Mouse (Mus musculus) heart, postnatal 25 days (tissue): ENCODE data around the gene Glo1. TPM values are rescaled to one million over a fixed set of nuclear protein-coding genes. Genes with fewer than 3 reads are reported as not detected.
"Not testable (repeated sequence)": the region's sequence is repeated elsewhere in the genome, so short reads cannot be mapped to it uniquely, and the experiment has no call there.

Experiments used
- DNase-seq: peaks from one replicate; pipeline ENCODE4 v3.0.0; 2022; ENCODE audit warnings: low spot score
- intact Hi-C: fragments of 180-260 bp; cut with DNase I; formaldehyde crosslinking; loops from one replicate; pipeline ENCODE4 v1.15.1; 2025
- total RNA-seq, 2 experiments: library from RNA; stranded (reverse); gene quantifications; 2 replicates each; pipeline ENCODE4 v1.2.3; 2021

The Glo1 gene
- total RNA-seq, result 100 to 1,000 TPM; 141 to 164 TPM

DNA sequence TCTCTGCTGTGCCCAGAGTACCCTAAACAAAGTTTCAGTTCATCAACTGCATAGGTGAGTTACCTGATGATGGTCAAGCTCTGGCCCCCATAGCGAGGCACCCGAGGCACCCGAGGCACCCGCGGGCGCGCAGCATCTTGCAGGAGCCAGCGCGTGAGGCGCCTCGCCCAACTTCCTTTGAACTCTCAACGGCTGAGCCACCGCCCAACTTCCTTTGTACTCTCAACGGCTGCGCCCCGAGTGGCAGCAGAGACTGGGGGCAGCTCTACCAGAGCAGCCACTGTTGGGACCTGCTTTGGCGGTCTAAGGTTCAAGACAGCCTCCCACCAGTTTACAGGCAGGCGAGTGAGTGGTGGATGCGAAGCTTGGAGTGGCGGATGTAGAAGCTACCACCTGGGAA, at the start of gene Glo1:
TSS of gene Glo1 (minus strand) at position 153 of the 400 bp plus-strand sequence.
- intact Hi-C loops, result not testable (repeated sequence)

DNA sequence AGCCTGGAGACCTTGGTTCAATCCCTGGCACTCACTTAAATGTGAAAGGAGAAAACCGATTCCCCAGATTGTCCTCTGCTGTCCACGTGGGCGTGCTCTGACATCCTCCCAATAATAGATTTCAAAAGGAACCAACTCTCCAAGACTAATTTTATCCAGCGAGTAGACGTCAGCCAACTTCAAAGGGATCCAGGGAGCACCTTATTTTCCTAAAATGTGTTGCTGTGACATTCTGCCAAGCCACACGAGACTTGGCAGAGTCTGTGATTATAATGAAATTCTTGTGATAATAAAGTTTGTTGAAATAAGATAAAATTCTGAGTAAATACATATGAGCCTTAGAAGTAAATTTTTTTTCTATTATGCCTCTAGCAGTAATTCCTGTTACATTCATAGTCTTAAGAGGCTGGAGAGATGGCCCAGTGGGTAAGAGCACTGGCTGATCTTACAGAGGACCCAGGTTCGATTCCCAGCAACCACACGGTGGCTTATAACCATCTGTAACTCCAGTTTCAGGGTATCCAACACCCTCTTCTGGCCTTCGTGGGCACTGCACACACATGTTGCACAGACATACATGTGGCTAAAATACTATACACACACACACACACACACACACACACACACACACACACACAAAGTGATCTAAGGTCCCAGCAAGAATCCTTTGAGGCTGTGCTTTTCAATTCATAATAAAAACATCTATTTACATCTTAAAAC, 48.5 kb upstream of the Glo1 start:
- DNase-seq, result no peak
- intact Hi-C loops, result no loop called here

More for the DNA sequence above, at the start of gene Glo1:
- not testable (repeated sequence) for DNase-seq

DNA sequence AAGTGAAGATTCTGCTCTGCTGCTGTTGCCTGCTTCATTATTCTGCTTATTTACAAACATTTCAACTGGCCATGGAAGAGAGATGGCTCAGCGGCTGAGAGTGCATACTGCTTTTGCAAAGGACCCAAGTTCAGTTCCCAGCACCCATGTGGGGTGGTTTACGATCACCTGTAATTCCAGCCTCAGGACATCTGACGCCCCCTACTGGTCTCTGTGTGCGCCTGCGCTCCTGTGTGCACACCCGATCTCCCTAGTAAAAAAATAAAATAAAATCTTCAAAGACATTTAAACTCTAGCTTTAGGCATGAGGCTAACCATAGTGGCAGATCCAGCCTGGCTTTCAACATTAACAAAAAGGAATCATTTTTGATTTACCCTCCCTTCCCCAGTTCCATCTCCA, 46.4 kb upstream of the Glo1 start:
- DNase-seq, result no peak
- intact Hi-C loops, result no loop called here

DNA sequence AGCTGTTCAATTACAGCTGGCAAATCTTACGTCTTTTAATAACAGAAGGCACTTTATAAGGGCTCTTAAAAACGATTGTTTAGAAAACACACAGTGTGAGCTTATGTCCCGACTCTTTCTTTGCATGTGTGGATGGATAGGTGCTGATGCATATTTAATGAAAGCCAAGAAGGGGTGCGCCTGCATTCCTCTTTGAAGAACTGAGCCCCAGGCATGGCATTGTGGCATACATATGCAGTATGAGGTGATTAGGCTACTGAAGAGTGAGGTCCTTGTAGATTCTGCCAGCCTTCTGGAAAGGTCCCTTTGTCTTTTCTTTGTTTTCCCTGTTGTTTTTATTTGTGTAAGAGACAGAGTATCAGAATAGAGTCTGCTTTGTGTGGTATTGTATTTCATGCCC, 45.9 kb upstream of the Glo1 start:
- intact Hi-C loops, result no loop called here
- no peak for DNase-seq

DNA sequence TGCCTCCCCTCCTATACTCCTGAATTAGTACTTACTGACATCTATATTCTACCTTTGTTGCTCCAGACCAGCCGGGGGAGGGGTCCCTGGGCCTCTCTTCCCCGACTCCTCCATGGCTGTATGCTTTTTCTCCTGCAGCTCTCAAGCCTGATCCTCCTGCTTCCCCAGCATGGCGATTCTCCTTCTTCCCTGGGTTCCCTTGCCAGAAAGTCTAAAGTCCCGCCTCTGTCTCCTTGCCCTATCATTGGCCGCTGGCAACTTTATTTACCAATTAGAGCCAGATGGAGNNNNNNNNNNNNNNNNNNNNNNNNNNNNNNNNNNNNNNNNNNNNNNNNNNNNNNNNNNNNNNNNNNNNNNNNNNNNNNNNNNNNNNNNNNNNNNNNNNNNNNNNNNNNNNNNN, 38.2 kb upstream of the Glo1 start:
- no peak for DNase-seq
- intact Hi-C loops, result no loop called here

DNA sequence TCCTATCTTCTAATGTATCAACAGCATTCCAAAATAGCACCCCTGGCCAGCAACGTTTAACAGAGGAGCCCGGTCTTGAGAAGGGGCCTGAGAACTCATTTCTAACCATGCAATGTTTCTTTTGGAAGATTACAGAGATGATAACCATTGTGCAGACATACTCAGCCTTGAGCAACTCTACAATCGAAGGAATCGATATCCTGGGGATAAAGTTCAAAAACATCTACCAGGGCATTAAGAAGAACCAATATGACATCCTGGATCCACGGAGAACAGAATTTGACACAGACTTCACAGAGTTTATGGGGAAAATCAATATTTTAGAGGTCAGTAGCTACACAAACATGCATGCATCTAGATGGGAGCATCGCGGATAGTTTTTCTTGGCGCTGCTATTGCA, 36.5 kb upstream of the Glo1 start:
- intact Hi-C loops, result no loop called here
- no peak for DNase-seq

DNA sequence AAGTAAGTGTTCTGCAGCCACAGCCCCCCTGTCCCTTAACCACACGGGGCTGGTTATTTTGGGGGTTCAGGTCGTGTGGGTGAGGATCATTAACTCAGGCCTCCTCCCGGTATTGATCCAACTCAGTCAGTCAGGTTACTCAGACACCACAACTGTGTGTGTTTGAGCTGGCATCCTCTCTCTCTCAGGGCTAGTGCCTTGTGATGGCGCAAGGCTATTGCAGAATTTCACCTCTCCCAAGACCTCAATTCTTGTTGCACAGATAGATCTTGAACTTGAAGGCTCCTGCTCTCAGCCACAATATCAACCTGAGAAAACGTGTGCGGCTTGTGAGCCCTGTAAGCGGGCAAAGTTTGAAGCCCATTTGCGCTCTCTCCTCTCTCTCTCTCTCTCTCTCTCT, 35.5 kb upstream of the Glo1 start:
- no peak for DNase-seq
- intact Hi-C loops, result no loop called here

DNA sequence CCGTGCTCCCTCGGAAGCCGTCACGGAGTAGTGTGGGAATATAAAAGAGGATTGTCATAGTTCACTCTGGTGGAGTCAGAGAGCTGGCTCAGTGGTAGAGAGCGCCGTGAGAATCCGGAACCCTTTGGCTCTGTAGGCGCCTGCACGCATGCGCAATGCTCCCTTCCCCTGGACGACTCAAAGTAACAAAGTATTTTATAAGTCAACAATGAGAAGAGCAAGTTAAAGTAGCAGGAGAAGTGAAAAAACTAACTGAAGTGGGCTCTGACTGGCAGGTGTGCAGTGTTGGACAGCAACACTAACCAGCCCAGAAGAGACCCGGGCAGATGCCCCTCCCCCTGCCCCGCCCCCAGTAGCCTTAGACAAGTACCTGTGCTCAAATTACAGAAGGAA, 31.5 kb upstream of the Glo1 start:
- DNase-seq, result no peak
- intact Hi-C loops, result no loop called here

DNA sequence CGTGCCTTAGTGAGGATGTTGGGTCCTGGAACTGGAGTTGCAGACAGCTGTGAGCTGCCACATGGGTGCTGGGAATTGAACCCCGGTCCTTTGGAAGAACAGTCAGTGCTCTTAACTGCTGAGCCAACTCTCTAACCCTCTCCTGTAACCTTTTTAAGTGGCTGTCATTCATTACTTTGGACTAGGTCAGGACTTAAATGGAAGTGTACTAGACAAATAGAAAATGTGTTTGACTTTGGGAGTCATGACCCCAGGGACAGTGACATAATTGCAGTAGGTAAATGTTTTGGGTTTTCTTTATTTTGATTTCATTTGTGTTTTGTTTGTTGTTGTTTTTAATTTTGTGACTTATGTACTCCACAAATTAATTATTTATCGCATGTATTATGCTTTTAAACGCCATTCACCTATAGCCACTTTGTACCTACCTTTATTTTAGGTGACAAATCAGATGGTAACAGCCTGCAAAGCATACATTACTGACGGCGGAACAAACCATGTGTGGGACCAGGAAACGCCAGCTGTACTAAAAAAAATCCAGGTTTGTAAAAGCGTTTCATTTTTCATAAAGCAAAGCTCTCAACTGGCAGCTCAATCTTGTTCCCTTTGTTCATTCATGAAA, 31.0 kb upstream of the Glo1 start:
- DNase-seq, result no peak
- intact Hi-C loops, result no loop called here

DNA sequence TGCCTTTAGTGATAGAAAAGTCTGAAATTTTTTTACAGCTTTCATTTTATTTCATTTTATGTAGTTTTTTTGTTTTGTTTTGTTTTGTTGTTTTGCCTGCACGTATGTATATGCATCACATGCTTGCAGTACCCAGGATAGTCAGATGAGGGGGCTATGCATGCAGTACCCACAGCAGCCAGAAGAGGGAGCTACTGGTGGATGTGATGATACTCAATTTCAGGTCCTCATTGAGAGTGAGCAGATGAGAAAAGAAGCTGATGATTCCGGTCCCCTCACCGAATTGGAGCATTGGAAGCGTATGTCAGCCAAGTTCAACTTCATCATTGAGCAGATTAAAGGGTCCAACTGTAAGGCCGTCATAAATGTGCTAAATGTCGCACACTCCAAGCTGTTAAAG, 26.3 kb upstream of the Glo1 start:
- intact Hi-C loops, result no loop called here
- DNase-seq, result no peak

DNA sequence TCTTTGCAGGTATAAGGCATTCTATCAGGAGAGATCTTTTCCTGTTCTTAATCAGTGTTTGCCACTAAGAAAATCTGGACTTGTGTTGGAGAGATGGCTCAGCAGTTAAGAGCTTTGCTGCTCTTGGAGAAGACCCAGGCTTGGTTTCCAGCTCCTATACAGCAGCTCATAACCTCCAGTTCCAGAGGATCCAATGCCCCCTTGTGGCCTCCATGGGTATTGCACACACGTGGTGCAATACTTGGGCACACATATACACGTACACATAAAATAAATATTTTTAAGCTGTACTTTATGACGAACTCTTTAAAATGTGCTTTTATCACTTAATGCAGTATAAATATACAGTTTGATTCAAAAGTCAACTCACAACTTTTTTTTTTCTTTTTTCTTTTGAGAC, 22.1 kb upstream of the Glo1 start:
- intact Hi-C loops, result no loop called here
- DNase-seq, result no peak

DNA sequence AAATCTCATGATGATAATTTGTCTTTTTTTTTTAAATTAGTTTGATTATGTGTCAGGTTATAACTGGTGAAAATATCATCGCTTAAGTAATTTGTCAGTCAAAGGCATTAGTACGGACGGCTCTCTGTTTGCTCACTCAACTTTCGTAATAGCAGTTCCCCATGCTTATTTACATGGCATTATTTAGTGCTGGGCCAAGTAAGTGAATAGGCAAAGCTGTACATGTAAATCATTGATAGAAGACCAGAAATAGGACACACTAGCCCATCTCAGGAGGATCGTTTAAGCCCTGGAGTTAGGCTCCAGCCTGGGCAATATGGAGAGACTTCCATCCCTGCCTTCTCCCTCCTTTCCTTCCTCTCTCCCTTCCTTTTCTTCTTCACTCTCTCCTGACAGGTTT, 14.2 kb upstream of the Glo1 start:
- intact Hi-C loops, result no loop called here
- DNase-seq, result no peak

DNA sequence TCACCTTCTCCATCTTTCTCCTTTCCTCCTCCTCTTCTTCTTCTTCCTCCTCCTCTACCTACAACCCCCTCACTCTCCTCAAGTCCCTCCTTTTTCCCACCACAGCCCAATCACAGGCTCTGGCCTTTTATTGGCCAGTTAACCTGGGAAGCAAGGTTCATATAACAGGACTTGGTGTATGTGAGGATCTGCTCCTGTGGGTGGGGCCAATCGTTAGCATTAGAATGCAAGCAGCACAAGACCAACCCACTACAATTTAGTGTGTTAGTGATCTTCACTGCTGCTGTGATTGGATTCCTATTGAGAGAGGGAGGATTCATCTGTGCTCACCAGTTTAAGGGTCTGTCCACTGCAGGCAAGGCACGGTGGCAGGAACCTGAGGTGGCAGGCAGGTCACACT, 12.3 kb upstream of the Glo1 start:
- intact Hi-C loops, result no loop called here
- DNase-seq, result no peak

DNA sequence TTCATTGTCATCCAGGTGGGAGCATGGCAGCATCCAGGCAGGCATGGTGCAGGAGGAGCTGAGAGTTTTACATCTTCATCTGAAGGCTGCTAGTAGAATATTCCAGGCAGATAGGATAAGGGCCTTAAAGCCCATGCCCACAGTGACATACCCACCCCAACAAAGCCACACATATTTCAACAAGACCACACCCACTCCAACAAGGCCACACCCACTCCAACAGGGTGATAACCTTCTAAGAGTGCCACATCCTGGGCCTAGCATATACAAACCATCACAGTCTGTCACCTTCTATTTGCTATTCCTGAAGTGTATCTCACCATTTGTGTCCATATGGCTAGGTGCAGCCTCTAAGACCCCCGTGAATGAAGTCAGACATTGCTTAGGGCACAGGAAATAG, 11.0 kb upstream of the Glo1 start:
- intact Hi-C loops, result no loop called here
- DNase-seq, result no peak

DNA sequence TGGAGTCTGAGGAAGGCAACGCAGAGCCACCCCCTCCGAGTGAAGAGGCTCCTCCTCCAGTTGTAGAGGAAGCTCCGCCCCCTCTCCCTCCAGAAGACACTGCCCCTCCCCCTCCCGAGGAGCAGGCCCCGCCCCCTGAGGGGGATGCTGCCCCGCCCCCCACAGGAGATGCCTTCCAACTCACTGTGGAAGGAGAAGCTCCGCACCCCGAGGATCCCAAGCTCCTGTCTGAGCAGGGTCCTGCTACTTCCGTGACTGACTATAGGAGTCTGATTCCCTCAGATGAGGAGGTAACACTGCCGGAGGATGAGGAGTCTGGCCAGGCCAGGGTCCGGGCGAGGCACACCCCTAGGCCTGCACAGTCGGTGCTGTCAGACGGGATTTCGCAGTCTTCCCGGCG, 8.7 kb upstream of the Glo1 start:
- DNase-seq, result no peak
- intact Hi-C loops, result no loop called here

DNA sequence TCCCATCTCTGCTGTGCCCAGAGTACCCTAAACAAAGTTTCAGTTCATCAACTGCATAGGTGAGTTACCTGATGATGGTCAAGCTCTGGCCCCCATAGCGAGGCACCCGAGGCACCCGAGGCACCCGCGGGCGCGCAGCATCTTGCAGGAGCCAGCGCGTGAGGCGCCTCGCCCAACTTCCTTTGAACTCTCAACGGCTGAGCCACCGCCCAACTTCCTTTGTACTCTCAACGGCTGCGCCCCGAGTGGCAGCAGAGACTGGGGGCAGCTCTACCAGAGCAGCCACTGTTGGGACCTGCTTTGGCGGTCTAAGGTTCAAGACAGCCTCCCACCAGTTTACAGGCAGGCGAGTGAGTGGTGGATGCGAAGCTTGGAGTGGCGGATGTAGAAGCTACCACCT, 2.5 kb downstream of the Glo1 start, which contains the start of gene Dnah8:
TSS of gene Dnah8 (plus strand) at position 223 of the 400 bp plus-strand sequence.
- DNase-seq, intact Hi-C loops: not testable (repeated sequence)

DNA sequence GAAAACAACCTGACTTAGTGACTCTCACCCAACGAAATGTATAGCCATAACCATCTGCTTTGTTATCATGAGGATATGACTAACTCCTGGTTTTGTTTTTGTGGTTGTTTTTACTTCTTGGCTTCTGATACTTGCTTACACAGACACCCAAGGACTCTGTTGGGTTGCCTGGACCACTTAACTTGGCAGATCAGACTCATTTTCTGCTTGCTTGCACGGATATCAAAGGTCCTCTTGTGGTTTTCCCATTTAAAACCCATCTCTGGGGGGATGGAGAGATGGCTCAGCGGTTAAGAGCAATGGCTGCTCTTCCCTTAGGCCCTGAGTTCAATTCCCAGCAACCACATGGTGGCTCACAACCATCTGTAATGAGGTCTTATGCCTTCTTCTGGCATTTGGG, 3.5 kb downstream of the Glo1 start:
- DNase-seq, result no peak
- intact Hi-C loops, result no loop called here

DNA sequence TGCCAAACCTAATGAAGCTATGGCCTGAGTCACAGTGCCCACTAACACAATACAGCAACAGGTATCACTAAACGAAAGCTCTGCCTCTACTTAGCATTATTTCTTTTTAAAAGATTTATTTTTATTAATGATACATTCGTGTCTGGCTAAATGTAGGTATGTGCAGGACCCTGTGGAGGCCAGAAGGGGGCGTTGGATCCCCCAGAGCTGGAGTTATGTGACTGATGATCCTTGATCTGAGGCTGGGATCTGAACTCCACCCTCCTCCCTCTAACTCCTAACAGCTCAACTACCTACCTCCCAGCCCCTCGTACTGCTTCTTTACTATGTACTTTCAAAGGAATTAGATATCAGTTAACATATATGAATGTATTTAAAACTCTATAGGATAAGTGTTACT, 5.2 kb downstream of the Glo1 start:
- no peak for DNase-seq
- intact Hi-C loops, result no loop called here

DNA sequence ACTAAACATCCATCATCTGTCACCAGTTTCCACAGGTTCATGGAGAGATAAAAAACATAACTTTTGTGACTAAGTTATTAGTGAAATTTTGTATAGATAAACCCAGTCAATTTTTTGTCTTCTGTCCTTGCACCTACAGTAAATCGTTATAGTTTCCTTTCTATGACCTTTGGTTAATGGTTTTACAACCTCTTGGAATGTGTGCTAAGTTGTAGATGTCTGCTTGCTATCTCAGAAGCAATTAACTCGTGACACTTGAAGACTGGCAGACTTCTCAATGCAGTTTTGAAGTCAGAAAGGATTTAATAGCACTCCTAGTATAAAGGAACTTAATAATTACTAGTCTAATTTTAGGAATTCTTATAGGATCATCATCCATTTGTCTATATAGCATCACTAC, 6.1 kb downstream of the Glo1 start:
- intact Hi-C loops, result no loop called here
- no peak for DNase-seq

DNA sequence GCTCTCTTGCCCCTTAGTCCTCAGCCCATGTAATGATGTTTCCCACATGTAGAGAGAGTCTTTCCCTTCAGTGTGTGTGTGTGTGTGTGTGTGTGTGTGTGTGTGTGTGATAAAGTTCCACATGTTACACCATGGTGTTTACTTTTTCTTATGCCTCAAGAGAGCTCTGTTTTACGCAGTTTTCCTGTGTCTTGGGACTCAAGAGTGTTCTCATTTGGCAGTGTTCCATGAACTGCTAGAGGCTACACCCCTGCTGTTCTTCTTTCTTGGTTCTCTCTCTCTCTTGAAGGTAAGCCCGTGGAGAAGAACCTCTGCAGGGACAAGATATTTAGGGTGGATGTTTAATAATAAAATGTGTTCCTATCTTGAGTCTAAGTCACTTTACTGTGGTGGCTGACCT, 7.5 kb downstream of the Glo1 start:
- intact Hi-C loops, result no loop called here
- no peak for DNase-seq

DNA sequence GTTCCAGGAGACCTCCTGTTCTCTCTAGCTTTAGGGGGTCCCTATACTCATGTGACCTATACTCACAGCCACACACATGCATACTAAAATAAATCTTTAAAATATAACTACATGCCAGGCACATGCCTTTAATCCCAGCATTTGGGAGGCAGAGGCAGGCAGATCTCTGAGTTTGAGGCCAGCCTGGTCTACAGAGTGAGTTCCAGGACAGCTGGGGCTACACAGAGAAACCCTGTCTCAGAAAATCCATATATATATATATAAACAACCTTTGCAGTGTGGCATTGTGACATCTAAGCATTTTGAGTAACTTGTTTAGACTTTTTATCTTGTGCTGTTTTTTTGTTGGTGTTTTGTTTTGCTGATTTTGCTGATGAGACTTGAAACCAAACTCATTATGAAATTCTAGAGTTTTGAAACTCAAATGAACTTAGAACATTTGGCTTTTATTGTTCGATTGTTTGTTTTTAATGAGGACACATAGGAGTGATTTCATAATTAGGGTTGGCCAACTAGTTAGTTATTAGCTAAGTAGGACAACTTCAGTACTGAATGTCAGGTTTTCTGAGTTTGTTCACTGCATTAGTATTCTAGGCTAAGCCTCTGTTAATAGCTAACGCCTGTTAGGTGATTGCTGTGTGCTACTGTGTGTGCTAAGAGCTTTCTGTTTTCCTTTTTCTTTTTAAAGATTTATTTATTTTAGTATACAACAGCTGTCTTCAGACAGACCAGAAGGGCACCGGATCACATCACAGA, 8.4 kb downstream of the Glo1 start:
- no peak for DNase-seq
- intact Hi-C loops, result no loop called here
